Mouse (Mus musculus) stomach, postnatal 0 days (tissue): ENCODE results near the gene Ypel5.

Experiments used
- CTCF ChIP-seq: IDR thresholded peaks from 2 replicates; pipeline ENCODE4 v1.5.1; 2016; ENCODE audit warnings: antibody characterized with exemption, low read depth, mild to moderate bottlenecking, moderate library complexity
- EP300 ChIP-seq: optimal IDR thresholded peaks from 2 replicates; pipeline ENCODE3; 2016; ENCODE audit warnings: antibody characterized with exemption

GRCm38 (mm10) chr17:72897076-72897475 is 60.8 kb downstream of the Ypel5 start:
- TF ChIP-seq CTCF (no peak), EP300 (no peak)
